Mouse (Mus musculus): ENCODE measurements around the gene Fars2.

Gene Fars2

GRCm38 (mm10) chr13:36735901-36736618 lies 618.8 kb downstream of the Fars2 start:
- peak; percentile 93 to 96 for DNase-seq

- peak in 1 of 2 experiments; percentile 80 for DNase-seq
Measured at GRCm38 (mm10) chr13:36736619-36736996, 619.4 kb downstream of the Fars2 start.

- peak; percentile 27 to 52 for DNase-seq
Measured at GRCm38 (mm10) chr13:36750056-36750455, 632.8 kb downstream of the Fars2 start.

GRCm38 (mm10) chr13:36751861-36752260 lies 634.6 kb downstream of the Fars2 start:
- no peak for DNase-seq

- DNase-seq: no peak
Measured at GRCm38 (mm10) chr13:36766801-36767200, 649.6 kb downstream of the Fars2 start.
